Mouse (Mus musculus): ENCODE results near the gene Mapk10. TPM values are rescaled to one million over a fixed set of nuclear protein-coding genes. Genes with fewer than 3 reads are reported as not detected.

The Mapk10 gene
- total and polyA plus RNA-seq, 2 experiments from 2014 or later = 3.9 to 7.0 TPM

- H3K4me1 ChIP-seq (ENCODE audit: control insufficient read depth, insufficient read depth) = no peaks in the 10 kb centered on the region
- no peaks in the 10 kb centered on the region for H3K36me3 ChIP-seq (replicated peaks; ENCODE audit: control insufficient read depth, insufficient read depth, low read length)
- ATAC-seq (ENCODE audit: insufficient read depth, low read depth) (no peak), DNase-seq (ENCODE audit: low spot score) (no peak)
- no peak overlapping the region for H3K4me2 ChIP-seq (ENCODE audit: low read depth, low read length)
- H3K4me3 ChIP-seq (ENCODE audit: low read depth, low read length) = no peak overlapping the region
- H3K9me3 ChIP-seq (replicated peaks; ENCODE audit: control insufficient read depth, low read length) = no peaks in the 10 kb centered on the region
- no peak overlapping the region for H3K27ac ChIP-seq (ENCODE audit: low read depth)
- TF ChIP-seq CTCF (IDR thresholded peaks at IDR 0.05; ENCODE audit: low read depth) (no peak), EP300 (IDR thresholded peaks at IDR 0.05; ENCODE audit: low read depth) (no peak)
- no peaks in the 10 kb centered on the region for H3K27me3 ChIP-seq (ENCODE audit: control insufficient read depth, insufficient read depth, low read length)
- WGBS = 71% methylated on average over 5 of the region's 5 CpGs
- H3K9ac ChIP-seq (replicated peaks; ENCODE audit: low read depth, low read length) = no peak overlapping the region
Measured at GRCm38 (mm10) chr5:102868196-102868595, 342.9 kb downstream of the Mapk10 start.

GRCm38 (mm10) chr5:102859749-102860148 is 351.4 kb downstream of the Mapk10 start:
- TF ChIP-seq EP300 (IDR thresholded peaks at IDR 0.05; ENCODE audit: low read depth) (no peak), CTCF (IDR thresholded peaks at IDR 0.05; ENCODE audit: low read depth) (no peak)
- Histone ChIP-seq H3K4me3 (ENCODE audit: low read depth, low read length) (no peak overlapping the region), H3K9ac (replicated peaks; ENCODE audit: low read depth, low read length) (no peak overlapping the region), H3K27me3 (ENCODE audit: control insufficient read depth, insufficient read depth, low read length) (no peaks in the 10 kb centered on the region), H3K4me2 (ENCODE audit: low read depth, low read length) (no peak overlapping the region), H3K36me3 (replicated peaks; ENCODE audit: control insufficient read depth, insufficient read depth, low read length) (0 out of 2 replicates have a peak, but pooled peaks cover 7% of the 10 kb centered on the region), H3K9me3 (replicated peaks; ENCODE audit: control insufficient read depth, low read length) (no peaks in the 10 kb centered on the region), H3K27ac (ENCODE audit: low read depth) (no peak overlapping the region), H3K4me1 (ENCODE audit: control insufficient read depth, insufficient read depth) (peaks cover 5% of the 10 kb centered on the region; the same call in 1 of the 2 replicates)
- DNase-seq (ENCODE audit: low spot score) (no peak), ATAC-seq (ENCODE audit: insufficient read depth, low read depth) (no peak)
- 69% methylated on average over 11 of the region's 11 CpGs for WGBS

GRCm38 (mm10) chr5:102858047-102858446 is 353.1 kb downstream of the Mapk10 start:
- Histone ChIP-seq H3K4me1 (ENCODE audit: control insufficient read depth, insufficient read depth) (peaks cover 5% of the 10 kb centered on the region; the same call in 1 of the 2 replicates), H3K36me3 (replicated peaks; ENCODE audit: control insufficient read depth, insufficient read depth, low read length) (0 out of 2 replicates have a peak, but pooled peaks cover 7% of the 10 kb centered on the region), H3K27ac (ENCODE audit: low read depth) (no peak overlapping the region), H3K4me2 (ENCODE audit: low read depth, low read length) (no peak overlapping the region), H3K9ac (replicated peaks; ENCODE audit: low read depth, low read length) (no peak overlapping the region), H3K9me3 (replicated peaks; ENCODE audit: control insufficient read depth, low read length) (no peaks in the 10 kb centered on the region), H3K27me3 (ENCODE audit: control insufficient read depth, insufficient read depth, low read length) (no peaks in the 10 kb centered on the region), H3K4me3 (ENCODE audit: low read depth, low read length) (no peak overlapping the region)
- DNase-seq (ENCODE audit: low spot score) (no peak), ATAC-seq (ENCODE audit: insufficient read depth, low read depth) (no peak)
- TF ChIP-seq EP300 (IDR thresholded peaks at IDR 0.05; ENCODE audit: low read depth) (no peak), CTCF (IDR thresholded peaks at IDR 0.05; ENCODE audit: low read depth) (no peak)

Other genes starting within 250 kb of the Mapk10 start
- gene Ptpn13, start 213.9 kb upstream of the Mapk10 start, total RNA-seq (2014; rRNA removed; ENCODE audit: low replicate concordance) = 14.3 and 15.7 TPM in 2 replicates
- 2.3 TPM in 2 replicates for gene Ptpn13, start 213.9 kb upstream of the Mapk10 start, polyA plus RNA-seq (2015; fragmentation: Nextera tagmentation; extraction: Ambion mirVana)

All from heart, postnatal 0 days (tissue).